Mouse (Mus musculus) heart, embryonic 11.5 days (tissue): Measurements from ENCODE around the gene AI661453. TPM values are rescaled to one million over a fixed set of nuclear protein-coding genes. Genes with fewer than 3 reads are reported as not detected.

Experiments
- ATAC-seq: fragments of 200-750 bp; cut with Nextera tagmentation; replicated peaks from 2 replicates; pipeline ENCODE4 v1.8.0; 2017; ENCODE audit warnings: moderate library complexity; ENCODE audit not compliant: insufficient number of reproducible peaks, low FRiP score, low TSS enrichment
- H3K27ac ChIP-seq: fragments of 300-500 bp; sonication (generic); 2 replicates; pipeline ENCODE4 v1.5.1; 2014; ENCODE audit warnings: mild to moderate bottlenecking, low read depth, low read length
- H3K27me3 ChIP-seq: fragments of 300-500 bp; sonication (generic); 2 replicates; pipeline ENCODE4 v1.6.1; 2014; ENCODE audit warnings: mild to moderate bottlenecking, low read length, mixed read lengths; ENCODE audit not compliant: control insufficient read depth, insufficient read depth
- H3K36me3 ChIP-seq: fragments of 300-500 bp; sonication (generic); 2 replicates; pipeline ENCODE4 v1.6.1; 2014; ENCODE audit warnings: mild to moderate bottlenecking, low read length, moderate library complexity, mixed read lengths; ENCODE audit not compliant: control insufficient read depth, insufficient read depth
- H3K4me1 ChIP-seq: fragments of 300-500 bp; sonication (generic); 2 replicates; pipeline ENCODE4 v1.6.1; 2014; ENCODE audit warnings: low read length; ENCODE audit not compliant: control insufficient read depth, insufficient read depth
- H3K4me2 ChIP-seq: fragments of 300-500 bp; sonication (generic); 2 replicates; pipeline ENCODE4 v1.6.1; 2014; ENCODE audit warnings: mild to moderate bottlenecking, moderate library complexity
- H3K4me3 ChIP-seq: fragments of 300-500 bp; sonication (generic); 2 replicates; pipeline ENCODE4 v1.5.1; 2014; ENCODE audit warnings: low read depth, low read length
- H3K9ac ChIP-seq: fragments of 300-500 bp; sonication (generic); 2 replicates; pipeline ENCODE4 v1.6.1; 2014; ENCODE audit warnings: mild to moderate bottlenecking, low read depth, low read length, moderate library complexity
- H3K9me3 ChIP-seq: fragments of 300-500 bp; sonication (generic); replicated peaks from 2 replicates; pipeline ENCODE4 v1.6.1; 2016; ENCODE audit warnings: low read length; ENCODE audit not compliant: control insufficient read depth
- WGBS: fragments of 180-500 bp; shearing (Covaris S2); extraction: QIAGEN DNeasy Blood & Tissue Kit; methylation state at CpG from one replicate; pipeline ENCODE4 v1.1.7; 2014; ENCODE audit not compliant: insufficient replicate concordance; 5-methylcytosine and 5-hydroxymethylcytosine counted together
- polyA plus RNA-seq: library from polyadenylated mRNA; unstranded; fragments of >200 nt; fragmentation: Nextera tagmentation; extraction: Ambion mirVana; gene quantifications from 2 replicates; pipeline ENCODE4 v1.2.1, GENCODE M21; 2014

AI661453 gene
- polyA plus RNA-seq, 1 experiment from 2014 or later: 1.2 TPM

DNA sequence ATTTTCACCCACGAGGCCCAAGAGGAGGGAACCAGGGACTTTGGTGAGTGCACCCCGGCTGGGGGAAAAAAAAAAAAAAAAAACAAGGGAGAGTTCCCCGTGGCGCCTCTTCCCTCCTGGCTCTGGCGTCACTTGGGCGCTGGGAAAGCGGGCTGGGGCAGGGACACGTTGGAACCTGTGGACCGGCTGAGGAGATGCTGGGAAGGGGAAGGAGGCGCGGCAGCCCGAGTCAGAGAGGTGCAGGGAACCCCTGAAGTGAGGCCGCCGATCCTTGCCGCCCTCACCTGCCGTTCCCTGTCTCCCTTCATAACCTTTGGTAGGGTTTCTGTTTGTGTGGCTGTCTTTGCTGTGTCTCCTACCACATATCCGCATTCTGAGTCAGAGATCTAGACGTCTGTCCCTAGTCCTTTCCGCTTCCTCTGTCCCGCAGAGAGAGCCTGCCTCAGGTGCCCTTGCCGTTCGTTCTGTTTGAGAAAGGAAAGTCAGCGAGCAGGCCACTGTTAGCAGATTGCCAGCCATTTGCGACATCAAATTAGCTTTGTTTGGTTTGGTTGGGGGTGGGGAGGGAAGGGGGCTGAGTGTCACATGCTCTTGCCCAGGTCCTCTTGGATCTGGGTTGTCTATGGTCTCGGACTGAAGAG lies 612 bp downstream of the AI661453 start, which contains the start of gene 1700001C19Rik:
1700001C19Rik (minus strand) TSS at position 470 of the 641 bp plus-strand sequence.
- H3K4me1 ChIP-seq: peaks cover 36% of the 10 kb centered on the region
- H3K36me3 ChIP-seq: no peaks in the 10 kb centered on the region
- peak within 1 kb of the TSS; percentile 75 for H3K9ac ChIP-seq
- WGBS: 4% methylated on average over 25 of the region's 25 CpGs
- peak within 1 kb of the TSS; percentile 56 for H3K4me3 ChIP-seq
- peaks cover 9% of the 10 kb centered on the region; the same call in 1 of the 2 replicates for H3K27me3 ChIP-seq
- no peak within 1 kb of the TSS for H3K27ac ChIP-seq
- no peaks in the 10 kb centered on the region for H3K9me3 ChIP-seq
- H3K4me2 ChIP-seq: peak within 1 kb of the TSS; percentile 92
- ATAC-seq: no peak

DNA sequence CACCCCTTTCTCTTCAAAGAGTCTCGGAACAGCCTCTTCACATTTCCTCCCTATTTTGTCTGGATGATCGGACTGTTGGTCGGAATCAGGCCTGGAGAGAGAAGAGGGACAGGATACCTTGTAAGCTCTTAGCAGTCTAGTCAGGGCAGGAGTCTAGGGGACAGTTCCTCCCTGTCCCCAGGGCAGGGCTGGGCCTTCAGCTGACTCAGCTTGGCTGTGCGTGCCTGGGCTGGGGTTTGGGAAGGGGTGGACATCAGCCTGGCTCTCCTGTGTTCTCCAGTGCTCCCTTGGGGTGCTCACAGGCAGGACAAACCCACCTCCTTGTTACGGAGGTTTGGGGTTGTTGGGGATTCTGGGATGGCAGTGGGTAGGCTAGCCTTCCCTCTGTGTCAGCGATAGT lies 2.2 kb downstream of the AI661453 start:
- no peaks in the 10 kb centered on the region for H3K9me3 ChIP-seq
- H3K4me3 ChIP-seq: no peak overlapping the region
- no peak overlapping the region; the same call in 1 of the 2 replicates for H3K4me2 ChIP-seq
- H3K4me1 ChIP-seq: peaks cover 41% of the 10 kb centered on the region
- WGBS: 75% methylated on average over 6 of the region's 6 CpGs
- no peak for ATAC-seq
- no peak overlapping the region for H3K27ac ChIP-seq
- no peaks in the 10 kb centered on the region for H3K36me3 ChIP-seq
- peaks cover 9% of the 10 kb centered on the region; the same call in 1 of the 2 replicates for H3K27me3 ChIP-seq
- H3K9ac ChIP-seq: no peak overlapping the region

DNA sequence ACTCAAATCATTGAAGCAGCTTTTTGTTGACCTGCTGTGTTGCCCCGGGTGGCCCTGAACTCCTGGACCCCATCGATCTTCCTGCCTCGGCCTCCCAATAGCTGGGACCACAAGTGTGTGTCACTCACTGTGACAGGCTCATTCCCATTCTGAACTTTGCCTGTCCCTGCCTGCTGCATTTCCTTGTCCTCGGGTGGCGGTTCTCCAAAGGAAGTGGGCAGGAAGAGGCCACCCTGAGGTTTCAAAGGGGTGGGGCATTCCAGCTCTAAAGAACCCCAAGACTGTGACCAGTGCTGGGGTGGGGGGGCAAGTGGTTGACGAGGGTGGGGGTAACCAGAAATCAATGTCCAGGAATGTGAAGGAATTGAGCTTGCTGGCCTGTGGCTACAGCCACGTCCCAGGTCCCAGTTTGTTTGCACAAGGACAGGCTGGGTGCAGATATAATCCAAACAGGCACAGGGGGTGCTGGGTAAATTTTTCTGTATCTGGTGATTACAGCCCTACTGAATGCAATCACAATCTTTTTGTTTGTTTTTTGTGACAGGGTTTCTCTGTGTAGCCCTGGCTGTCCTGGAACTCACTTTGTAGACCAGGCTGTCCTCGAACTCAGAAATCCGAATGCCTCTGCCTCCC lies 3.1 kb downstream of the AI661453 start:
- 37% methylated on average over 9 of the region's 9 CpGs for WGBS
- ATAC-seq: no peak
- no peaks in the 10 kb centered on the region for H3K36me3 ChIP-seq
- H3K9ac ChIP-seq: no peak overlapping the region
- peaks cover 48% of the 10 kb centered on the region for H3K4me1 ChIP-seq
- no peaks in the 10 kb centered on the region for H3K9me3 ChIP-seq
- no peak overlapping the region for H3K4me2 ChIP-seq
- H3K27ac ChIP-seq: no peak overlapping the region
- no peak overlapping the region for H3K4me3 ChIP-seq
- H3K27me3 ChIP-seq: peaks cover 9% of the 10 kb centered on the region; the same call in 1 of the 2 replicates

DNA sequence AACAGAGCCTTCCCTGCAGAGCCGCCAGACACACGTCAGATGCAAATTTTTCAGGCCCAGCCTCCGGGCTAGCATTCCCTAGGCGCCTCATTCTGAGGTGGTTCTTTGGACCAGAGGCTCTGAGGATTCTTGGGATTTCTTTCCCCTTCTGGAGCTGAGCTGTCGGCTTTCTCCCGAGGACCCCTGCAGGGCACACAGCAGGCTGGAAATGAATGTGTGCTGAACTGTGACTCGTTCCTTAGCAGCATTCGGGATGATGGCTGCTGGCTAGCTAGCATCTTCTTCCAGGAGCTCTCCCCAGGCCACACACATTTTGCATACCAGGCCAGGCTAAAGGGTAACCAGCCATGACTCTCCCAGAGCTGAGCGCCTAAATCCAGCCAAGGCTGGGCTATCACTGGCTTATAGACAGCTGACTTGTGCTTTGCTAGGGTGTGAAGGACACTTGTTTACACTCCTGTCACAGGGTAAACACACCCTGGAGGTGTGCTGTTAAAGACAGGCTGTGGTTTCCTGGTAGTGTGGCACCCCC lies 4.0 kb downstream of the AI661453 start:
- Histone ChIP-seq H3K4me3 (no peak overlapping the region), H3K36me3 (no peaks in the 10 kb centered on the region), H3K27me3 (peaks cover 9% of the 10 kb centered on the region; the same call in 1 of the 2 replicates), H3K4me2 (no peak overlapping the region), H3K27ac (peak overlapping the region; percentile 35; the same call in 1 of the 2 replicates), H3K9ac (0 out of 2 replicates have a peak overlapping the region, but pooled peaks have one; percentile 10), H3K9me3 (no peaks in the 10 kb centered on the region), H3K4me1 (peaks cover 49% of the 10 kb centered on the region)
- ATAC-seq: no peak
- 20% methylated on average over 9 of the region's 9 CpGs for WGBS

DNA sequence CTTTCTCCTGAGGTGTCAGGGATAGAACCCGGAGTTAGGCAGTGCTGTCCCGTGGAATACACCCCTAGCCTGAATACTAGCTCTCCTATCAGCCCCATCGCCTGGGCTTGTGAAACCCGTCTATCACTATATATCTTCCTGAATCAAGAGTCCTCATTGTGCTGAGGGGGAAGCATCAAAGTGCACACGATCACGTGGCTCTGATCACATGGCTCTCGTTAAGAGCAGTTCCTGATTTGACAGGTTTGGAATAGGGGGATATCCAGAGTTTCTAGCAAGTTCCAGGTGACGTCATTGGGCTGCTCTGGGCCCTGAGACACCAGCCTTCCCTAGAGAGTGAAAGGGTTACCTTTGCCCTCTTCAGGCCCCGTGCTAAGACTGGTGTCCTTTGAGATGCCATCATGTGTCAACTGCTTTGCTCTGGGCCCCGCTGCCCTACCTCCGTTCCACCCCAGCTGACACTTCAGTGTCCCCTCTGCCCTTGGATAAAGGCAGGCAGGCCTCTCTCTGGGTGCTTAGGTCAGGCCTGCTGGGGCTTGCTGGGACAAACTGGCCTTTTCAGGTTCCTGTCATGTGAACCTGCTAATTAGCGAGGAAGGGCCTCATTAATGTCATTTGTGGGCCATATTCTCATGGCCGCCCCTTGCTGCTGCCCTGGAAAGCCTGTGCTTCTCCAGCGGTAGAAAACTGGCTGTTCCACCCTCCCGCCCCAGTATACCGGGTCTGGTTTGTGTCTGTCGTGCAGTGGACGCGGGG lies 5.1 kb downstream of the AI661453 start:
- Histone ChIP-seq H3K9me3 (no peaks in the 10 kb centered on the region), H3K9ac (no peak overlapping the region), H3K4me2 (no peak overlapping the region), H3K4me3 (no peak overlapping the region), H3K4me1 (peaks cover 57% of the 10 kb centered on the region), H3K27me3 (peaks cover 7% of the 10 kb centered on the region; the same call in 1 of the 2 replicates), H3K36me3 (no peaks in the 10 kb centered on the region), H3K27ac (peak overlapping the region; percentile 51; the same call in 1 of the 2 replicates)
- ATAC-seq: no peak
- 38% methylated on average over 19 of the region's 19 CpGs for WGBS

DNA sequence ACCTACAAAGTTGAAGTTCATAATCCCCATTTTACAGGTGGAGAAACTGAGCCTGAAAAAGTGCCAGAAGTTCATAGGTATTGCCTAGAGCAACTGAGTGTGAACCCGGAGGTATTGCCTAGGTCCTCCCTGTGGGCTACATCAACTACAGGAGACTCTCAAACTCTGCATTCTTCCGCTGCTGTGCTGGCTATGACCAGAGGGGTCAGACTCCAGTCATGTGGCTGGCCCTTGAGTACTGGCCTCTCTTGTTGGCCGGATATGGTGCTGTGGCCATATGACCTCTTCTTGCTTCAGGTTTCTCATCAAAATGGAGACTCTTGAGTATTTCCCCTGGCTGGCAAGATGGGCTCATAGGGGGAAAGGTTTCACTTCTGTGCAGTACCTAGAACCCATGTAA lies 5.9 kb downstream of the AI661453 start:
- Histone ChIP-seq H3K9me3 (no peaks in the 10 kb centered on the region), H3K36me3 (no peaks in the 10 kb centered on the region), H3K4me1 (peaks cover 57% of the 10 kb centered on the region), H3K9ac (no peak overlapping the region), H3K4me3 (no peak overlapping the region), H3K4me2 (no peak overlapping the region), H3K27ac (no peak overlapping the region), H3K27me3 (peaks cover 2% of the 10 kb centered on the region; the same call in 1 of the 2 replicates)
- WGBS: 67% methylated on average over 3 of the region's 3 CpGs
- ATAC-seq: no peak

DNA sequence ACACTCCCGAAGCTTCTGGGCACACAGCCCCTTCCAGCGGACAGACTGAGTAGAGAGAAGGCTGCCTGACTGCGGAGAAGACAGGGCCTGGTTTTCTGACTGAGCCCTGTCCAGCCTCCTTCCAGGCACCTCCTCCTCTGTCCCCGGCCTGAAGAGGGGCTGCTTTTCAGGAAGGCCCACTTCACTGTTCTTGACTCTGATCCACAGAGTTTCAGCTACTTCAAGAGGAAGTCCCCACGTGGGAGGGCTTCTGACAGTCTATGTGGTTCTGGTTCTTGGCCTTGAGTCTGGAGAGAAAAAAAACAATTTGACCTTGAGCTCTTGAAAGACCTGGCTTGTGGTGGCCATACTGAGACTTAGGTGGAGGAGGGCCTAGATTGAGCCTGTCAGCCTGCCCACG lies 7.7 kb downstream of the AI661453 start:
- H3K4me1 ChIP-seq: peaks cover 65% of the 10 kb centered on the region
- peak overlapping the region; percentile 38 for H3K27ac ChIP-seq
- H3K4me2 ChIP-seq: no peak overlapping the region; the same call in 1 of the 2 replicates
- H3K9me3 ChIP-seq: no peaks in the 10 kb centered on the region
- WGBS: 52% methylated on average over 6 of the region's 6 CpGs
- H3K27me3 ChIP-seq: no peaks in the 10 kb centered on the region
- H3K36me3 ChIP-seq: no peaks in the 10 kb centered on the region
- no peak for ATAC-seq
- H3K9ac ChIP-seq: peak overlapping the region; percentile 28; the same call in 1 of the 2 replicates
- no peak overlapping the region for H3K4me3 ChIP-seq

DNA sequence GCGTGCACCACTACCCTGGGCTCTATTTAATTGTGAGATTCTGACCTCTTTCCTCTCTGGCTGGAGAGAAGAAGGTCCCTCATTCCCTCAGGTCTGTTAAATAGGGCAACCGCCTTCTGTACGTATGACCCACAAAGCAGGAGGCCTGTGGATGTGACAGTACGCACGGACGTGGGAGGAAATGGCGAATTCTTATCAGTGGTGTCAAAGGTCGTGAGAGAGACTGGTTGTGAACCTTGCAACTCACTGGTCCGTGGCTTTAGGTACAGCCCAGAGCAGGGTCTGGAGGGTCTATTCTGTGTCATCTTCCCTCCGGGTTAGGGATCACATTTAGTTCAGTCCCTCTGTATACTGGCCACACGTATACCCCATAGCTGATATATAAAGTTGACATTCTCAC lies 9.1 kb downstream of the AI661453 start:
- ATAC-seq: no peak
- Histone ChIP-seq H3K9me3 (no peaks in the 10 kb centered on the region), H3K4me1 (peaks cover 69% of the 10 kb centered on the region), H3K36me3 (no peaks in the 10 kb centered on the region), H3K4me3 (no peak overlapping the region), H3K27ac (peak overlapping the region; percentile 54), H3K4me2 (no peak overlapping the region), H3K27me3 (no peaks in the 10 kb centered on the region), H3K9ac (no peak overlapping the region)
- 44% methylated on average over 11 of the region's 11 CpGs for WGBS
